Mouse (Mus musculus): ENCODE measurements around the gene Fam181a. TPM values are rescaled to one million over a fixed set of nuclear protein-coding genes. Genes with fewer than 3 reads are reported as not detected.

Gene Fam181a
- total RNA-seq, 2 experiments from 2014 or later = not detected

GRCm38 (mm10) chr12:103352735-103353134 lies 42.0 kb downstream of the Fam181a start:
- no peak for ATAC-seq (replicated peaks; ENCODE audit: low FRiP score, low TSS enrichment, poor library complexity, severe bottlenecking)

- ATAC-seq (replicated peaks; ENCODE audit: low FRiP score, low TSS enrichment, poor library complexity, severe bottlenecking) = peak; percentile 78
These were observed 42.8 kb downstream of the Fam181a start for GRCm38 (mm10) chr12:103353538-103353937.

GRCm38 (mm10) chr12:103355746-103356414 lies 45.1 kb downstream of the Fam181a start, which contains the start of gene Asb2:
Gene Asb2, minus strand, starts transcription at chr12:103356001.
- no peak for ATAC-seq (replicated peaks; ENCODE audit: low FRiP score, low TSS enrichment, poor library complexity, severe bottlenecking)

- no peak for ATAC-seq (replicated peaks; ENCODE audit: low FRiP score, low TSS enrichment, poor library complexity, severe bottlenecking)
These were observed 45.6 kb downstream of the Fam181a start for GRCm38 (mm10) chr12:103356415-103356748.

- ATAC-seq (replicated peaks; ENCODE audit: low FRiP score, low TSS enrichment, poor library complexity, severe bottlenecking) = no peak
These were observed 47.4 kb downstream of the Fam181a start for GRCm38 (mm10) chr12:103358216-103358615.

GRCm38 (mm10) chr12:103358951-103359801 lies 48.4 kb downstream of the Fam181a start:
- ATAC-seq (replicated peaks; ENCODE audit: low FRiP score, low TSS enrichment, poor library complexity, severe bottlenecking) = no peak

GRCm38 (mm10) chr12:103360812-103361211 lies 50.0 kb downstream of the Fam181a start:
- no peak for ATAC-seq (replicated peaks; ENCODE audit: low FRiP score, low TSS enrichment, poor library complexity, severe bottlenecking)

- ATAC-seq (replicated peaks; ENCODE audit: low FRiP score, low TSS enrichment, poor library complexity, severe bottlenecking) = no peak
These were observed 50.9 kb downstream of the Fam181a start for GRCm38 (mm10) chr12:103361539-103362307.

GRCm38 (mm10) chr12:103362336-103362735 lies 51.6 kb downstream of the Fam181a start:
- 0 out of 2 replicates have a peak, but pooled peaks have one; percentile 22 for ATAC-seq (replicated peaks; ENCODE audit: low FRiP score, low TSS enrichment, poor library complexity, severe bottlenecking)

Other genes starting within 250 kb of the Fam181a start
- not detected in 2 replicates for gene Prima1, start 68.8 kb upstream of the Fam181a start, total RNA-seq (2014; fragmentation: Nextera tagmentation)
- gene Prima1, start 68.8 kb upstream of the Fam181a start, total RNA-seq (2017) = not detected in 2 replicates
- gene Asb2, start 45.0 kb downstream of the Fam181a start, total RNA-seq (2014; fragmentation: Nextera tagmentation) = 3.5 TPM in 1 of 2 replicates, not detected in the other
- 0.38 TPM in 1 of 2 replicates, not detected in the other for gene Asb2, start 45.0 kb downstream of the Fam181a start, total RNA-seq (2017)
- 10.4 and 11.9 TPM in 2 replicates for gene Otub2, start 77.7 kb downstream of the Fam181a start, total RNA-seq (2014; fragmentation: Nextera tagmentation)
- 3.0 and 7.1 TPM in 2 replicates for gene Otub2, start 77.7 kb downstream of the Fam181a start, total RNA-seq (2017)
- gene 9330161L09Rik, start 96.8 kb downstream of the Fam181a start, total RNA-seq (2014; fragmentation: Nextera tagmentation) = 2.7 and 3.8 TPM in 2 replicates
- 0.94 and 2.7 TPM in 2 replicates for gene 9330161L09Rik, start 96.8 kb downstream of the Fam181a start, total RNA-seq (2017)
- gene Ddx24, start 114.9 kb downstream of the Fam181a start, total RNA-seq (2014; fragmentation: Nextera tagmentation) = 89.8 and 108 TPM in 2 replicates
- 120 and 127 TPM in 2 replicates for gene Ddx24, start 114.9 kb downstream of the Fam181a start, total RNA-seq (2017)
- 59.7 and 125 TPM in 2 replicates for gene Ifi27, start 123.2 kb downstream of the Fam181a start, total RNA-seq (2014; fragmentation: Nextera tagmentation)
- 38.8 and 40.3 TPM in 2 replicates for gene Ifi27, start 123.2 kb downstream of the Fam181a start, total RNA-seq (2017)
- gene Ifi27l2a, start 132.7 kb downstream of the Fam181a start, total RNA-seq (2014; fragmentation: Nextera tagmentation) = 11.1 and 12.0 TPM in 2 replicates
- gene Ifi27l2a, start 132.7 kb downstream of the Fam181a start, total RNA-seq (2017) = 2.9 and 11.7 TPM in 2 replicates
- not detected in 2 replicates for gene Ifi27l2b, start 146.2 kb downstream of the Fam181a start, total RNA-seq (2014; fragmentation: Nextera tagmentation)
- not detected in 2 replicates for gene Ifi27l2b, start 146.2 kb downstream of the Fam181a start, total RNA-seq (2017)
- 0.50 TPM in 1 of 2 replicates, not detected in the other for gene Ppp4r4, start 221.3 kb downstream of the Fam181a start, total RNA-seq (2014; fragmentation: Nextera tagmentation)
- gene Ppp4r4, start 221.3 kb downstream of the Fam181a start, total RNA-seq (2017) = 0.27 TPM in 1 of 2 replicates, not detected in the other

All from megakaryocyte-erythroid progenitor cell, adult 5-6 weeks (primary cell).